Mouse (Mus musculus) lung, postnatal 10 days (tissue): ENCODE results near the gene Vmn1r122.
"Not testable (repeated sequence)": the region's sequence is repeated elsewhere in the genome, so short reads cannot be mapped to it uniquely, and the experiment has no call there.

Experiments used
- DNase-seq: peaks from one replicate; pipeline ENCODE4 v3.0.0; 2021

The Vmn1r122 gene

DNA sequence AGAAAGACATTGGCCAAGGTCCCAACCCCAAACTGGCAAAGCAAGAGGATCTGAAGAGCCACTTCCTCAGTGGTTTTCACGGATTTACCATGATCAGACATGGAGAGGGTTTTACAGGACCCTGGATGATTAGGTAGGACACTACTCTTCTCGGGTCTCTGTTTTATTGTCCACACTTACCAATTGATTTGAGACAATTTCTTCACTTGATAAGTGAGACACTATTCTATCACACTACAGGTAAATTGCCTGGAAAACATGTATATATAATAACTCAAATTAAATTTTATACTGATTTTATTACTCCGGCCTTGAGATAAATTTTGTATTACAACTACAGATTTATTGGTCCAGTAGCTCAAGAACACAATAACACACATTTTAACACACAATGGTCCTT lies at the start of gene Vmn1r122:
Gene Vmn1r122 (minus strand): TSS at position 101 of the 400 bp plus-strand sequence.
- DNase-seq, result not testable (repeated sequence)

DNA sequence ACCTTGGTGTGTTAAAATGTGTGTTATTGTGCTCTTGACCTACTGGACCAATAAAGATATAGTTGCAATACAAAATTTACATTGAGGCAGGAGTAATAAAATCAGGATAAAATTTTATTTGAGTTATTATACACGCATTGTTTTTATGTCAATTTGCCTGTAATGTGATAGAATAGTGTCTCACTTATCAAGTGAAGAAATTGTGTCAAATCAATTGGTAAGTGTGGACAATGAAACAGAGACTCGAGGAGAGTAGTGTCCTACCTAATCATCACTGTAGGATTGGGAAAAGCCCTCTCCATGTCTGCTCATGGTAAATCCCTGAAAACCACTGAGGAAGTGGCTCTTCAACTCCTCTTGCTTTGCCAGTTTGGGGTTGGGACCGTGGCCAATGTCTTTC lies 28.0 kb upstream of the Vmn1r122 start, which contains the start of gene Vmn1r123:
Gene Vmn1r123 (plus strand): TSS at position 301 of the 400 bp plus-strand sequence.
- not testable (repeated sequence) for DNase-seq

DNA sequence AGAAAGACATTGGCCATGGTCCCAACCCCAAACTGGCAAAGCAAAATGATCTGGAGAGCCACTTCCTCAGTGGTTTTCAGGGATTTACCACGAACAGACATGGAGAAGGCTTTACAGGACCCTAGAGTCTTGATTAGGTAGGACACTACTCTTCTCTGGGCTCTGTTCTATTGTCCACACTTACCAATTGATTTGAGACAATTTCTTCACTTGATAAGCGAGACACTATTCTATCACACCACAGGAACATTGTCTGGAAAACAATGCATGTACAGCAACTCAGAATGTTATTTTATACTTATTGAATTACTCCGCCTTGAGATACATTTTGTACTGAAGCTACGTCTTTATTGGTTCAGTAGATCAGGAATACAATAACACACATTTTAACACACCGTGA lies 35.5 kb downstream of the Vmn1r122 start, which contains the start of gene Vmn1r121:
Gene Vmn1r121 (minus strand): TSS at position 101 of the 400 bp plus-strand sequence.
- not testable (repeated sequence) for DNase-seq
